Mouse (Mus musculus) myocyte (in vitro differentiated cells): ENCODE data around the gene Mios. TPM values are rescaled to one million over a fixed set of nuclear protein-coding genes. Genes with fewer than 3 reads are reported as not detected.

Source experiments
- H3K27me3 ChIP-seq: one replicate; pipeline ENCODE4 v1.6.1; 2011; ENCODE audit not compliant: control insufficient read depth, insufficient read depth, insufficient read length
- H3K36me3 ChIP-seq: one replicate; pipeline ENCODE4 v1.6.1; 2011; ENCODE audit not compliant: control insufficient read depth, insufficient read depth
- H3K4me2 ChIP-seq: one replicate; pipeline ENCODE4 v1.6.1; 2011; ENCODE audit warnings: low read depth, control low read depth
- H3K4me3 ChIP-seq: one replicate; pipeline ENCODE4 v1.5.1; 2011; ENCODE audit warnings: mild to moderate bottlenecking, control low read depth, moderate library complexity
- H3K79me2 ChIP-seq: one replicate; pipeline ENCODE4 v1.6.1; 2011; ENCODE audit not compliant: control insufficient read depth, insufficient read depth
- H3ac ChIP-seq: one replicate; pipeline ENCODE4 v1.6.1; 2011; ENCODE audit not compliant: control insufficient read depth, insufficient read length
- CEBPB ChIP-seq: IDR thresholded peaks from 2 replicates; pipeline ENCODE4 v1.6.1; 2011; ENCODE audit warnings: mild to moderate bottlenecking, moderate library complexity; ENCODE audit not compliant: poor library complexity, insufficient read depth, severe bottlenecking
- E2F4 ChIP-seq: IDR thresholded peaks from one replicate; pipeline ENCODE4 v1.6.1; 2011; ENCODE audit warnings: mild to moderate bottlenecking, control low read depth, moderate library complexity; ENCODE audit not compliant: insufficient read depth
- MAX ChIP-seq: IDR thresholded peaks from one replicate; pipeline ENCODE4 v1.6.1; 2011; ENCODE audit warnings: low read depth, mild to moderate bottlenecking, control low read depth
- MYOD1 ChIP-seq, 3 experiments: IDR thresholded peaks; one replicate each; pipeline ENCODE4 v1.6.1; 2011; ENCODE audit warnings: control low read depth in 2 of 3, low read depth in 2 of 3, mild to moderate bottlenecking in 2 of 3, moderate library complexity in 1 of 3; ENCODE audit not compliant: insufficient read length in 2 of 3, control insufficient read depth in 1 of 3
- MYOG ChIP-seq, 3 experiments: IDR thresholded peaks; one replicate each; pipeline ENCODE4 v1.6.1; 2011; ENCODE audit warnings: control low read depth in 2 of 3, low read depth in 2 of 3, mild to moderate bottlenecking in 2 of 3; ENCODE audit not compliant: insufficient read length in 2 of 3, control insufficient read depth in 1 of 3, insufficient read depth in 1 of 3
- POLR2A ChIP-seq: IDR thresholded peaks from one replicate; pipeline ENCODE4 v1.6.1; 2011; ENCODE audit warnings: low read depth, mild to moderate bottlenecking, control low read depth, moderate library complexity; ENCODE audit not compliant: insufficient read length
- POLR2AphosphoS2 ChIP-seq: IDR thresholded peaks from one replicate; pipeline ENCODE4 v1.6.1; 2011; ENCODE audit warnings: low read depth, control low read depth; ENCODE audit not compliant: insufficient read length
- REST ChIP-seq: IDR thresholded peaks from one replicate; pipeline ENCODE4 v1.6.1; 2011; ENCODE audit warnings: mild to moderate bottlenecking, control low read depth, moderate library complexity; ENCODE audit not compliant: insufficient read depth, insufficient read length
- SRF ChIP-seq: IDR thresholded peaks from one replicate; pipeline ENCODE4 v1.6.1; 2011; ENCODE audit warnings: low read depth; ENCODE audit not compliant: control insufficient read depth, insufficient read length
- TCF12 ChIP-seq: IDR thresholded peaks from one replicate; pipeline ENCODE4 v1.6.1; 2011; ENCODE audit warnings: mild to moderate bottlenecking, control low read depth; ENCODE audit not compliant: poor library complexity, insufficient read depth, severe bottlenecking
- TCF3 ChIP-seq: IDR thresholded peaks from one replicate; pipeline ENCODE4 v1.6.1; 2011; ENCODE audit warnings: low read depth, control low read depth; ENCODE audit not compliant: insufficient read length
- USF1 ChIP-seq: IDR thresholded peaks from one replicate; pipeline ENCODE4 v1.6.1; 2011; ENCODE audit warnings: low read depth, mild to moderate bottlenecking, control low read depth, moderate library complexity
- polyA plus RNA-seq: library from polyadenylated mRNA; unstranded; fragments of >200 nt; fragmentation: generic; extraction: Trizol; gene quantifications from one replicate; pipeline ENCODE4 v1.2.1, GENCODE M21; 2012; ENCODE audit warnings: missing spikeins

The Mios gene
- polyA plus RNA-seq, 1 experiment: 5.0 TPM

DNA sequence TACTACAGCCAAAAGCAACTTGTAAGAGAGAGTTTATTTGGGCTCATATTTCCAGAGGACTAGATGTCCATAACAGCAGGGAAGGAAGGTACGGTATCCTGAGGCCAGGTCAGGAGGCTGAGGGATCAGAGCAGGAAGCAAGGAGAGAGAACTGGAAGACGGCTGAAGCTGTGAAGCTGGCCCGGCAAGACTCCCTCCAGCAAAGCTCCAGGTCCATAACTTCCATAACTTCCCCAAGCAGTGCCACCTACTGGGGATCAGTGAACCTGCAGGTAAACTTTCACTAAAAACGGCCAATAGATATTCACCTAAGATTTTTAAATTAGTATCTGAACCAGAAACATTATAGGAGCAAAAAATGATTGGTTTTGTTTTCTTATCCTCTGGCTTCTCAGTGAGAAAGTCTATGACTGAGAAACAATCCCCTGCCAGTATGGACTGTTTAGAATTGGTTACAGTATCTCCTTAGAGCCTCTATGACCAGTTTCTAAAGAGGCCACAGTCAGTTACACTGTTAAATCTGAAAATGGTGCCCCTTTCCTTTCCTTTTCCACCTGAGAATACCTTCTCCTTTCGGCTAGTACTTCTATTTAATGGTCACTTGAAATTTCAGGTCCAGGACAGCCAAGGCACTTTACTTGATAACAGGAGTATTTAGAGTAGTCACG, 65.5 kb downstream of the Mios start:
- Histone ChIP-seq H3K4me2 (no peak overlapping the region), H3K36me3 (no peaks in the 10 kb centered on the region), H3ac (no peak overlapping the region), H3K4me3 (no peak overlapping the region), H3K27me3 (no peaks in the 10 kb centered on the region), H3K79me2 (no peaks in the 10 kb centered on the region)
- TF ChIP-seq TCF3 (no peak), REST (no peak), E2F4 (no peak), TCF12 (no peak), MAX (no peak), SRF (no peak), MYOG (IDR thresholded peaks at IDR 0.05; ENCODE audit: control insufficient read depth in 1 of 3, insufficient read depth in 1 of 3, insufficient read length in 2 of 3, low read depth in 2 of 3) (no peak), CEBPB (no peak), POLR2A (no peak), POLR2AphosphoS2 (no peak), USF1 (no peak), MYOD1 (IDR thresholded peaks at IDR 0.05; ENCODE audit: control insufficient read depth in 1 of 3, insufficient read length in 2 of 3, low read depth in 2 of 3) (no peak)

DNA sequence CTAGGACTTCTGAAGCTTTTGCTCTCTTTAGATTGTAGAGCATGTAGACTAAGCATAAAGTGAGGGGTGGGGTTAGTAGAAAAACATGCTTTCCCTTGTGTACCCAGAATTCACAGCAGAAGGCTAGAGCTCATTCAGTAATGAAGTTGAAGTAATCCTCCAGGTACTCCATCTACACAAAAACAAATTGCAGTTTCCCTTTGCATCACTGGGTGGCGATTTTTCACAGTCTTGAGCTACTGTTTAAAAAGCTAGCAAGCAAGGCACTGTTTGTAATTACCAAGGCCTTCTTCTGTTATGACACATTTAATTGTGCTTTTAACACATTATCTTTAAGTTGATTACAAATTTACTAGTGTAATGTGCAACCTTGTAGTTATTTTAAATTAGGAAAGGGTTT, 66.1 kb downstream of the Mios start:
- Histone ChIP-seq H3K27me3 (no peaks in the 10 kb centered on the region), H3K4me3 (no peak overlapping the region), H3K79me2 (no peaks in the 10 kb centered on the region), H3K4me2 (no peak overlapping the region), H3ac (no peak overlapping the region), H3K36me3 (no peaks in the 10 kb centered on the region)
- no peak for TF ChIP-seq MYOG (IDR thresholded peaks at IDR 0.05; ENCODE audit: control insufficient read depth in 1 of 3, insufficient read depth in 1 of 3, insufficient read length in 2 of 3, low read depth in 2 of 3)
- TF ChIP-seq CEBPB: no peak
- TF ChIP-seq MYOD1 (IDR thresholded peaks at IDR 0.05; ENCODE audit: control insufficient read depth in 1 of 3, insufficient read length in 2 of 3, low read depth in 2 of 3): no peak
- TF ChIP-seq POLR2AphosphoS2: no peak
- no peak for TF ChIP-seq USF1
- no peak for TF ChIP-seq E2F4
- no peak for TF ChIP-seq REST
- no peak for TF ChIP-seq MAX
- TF ChIP-seq TCF3: no peak
- TF ChIP-seq POLR2A: no peak
- TF ChIP-seq TCF12: no peak
- TF ChIP-seq SRF: no peak

- H3K36me3 ChIP-seq: no peaks in the 10 kb centered on the region
- no peak for TF ChIP-seq E2F4
- TF ChIP-seq MYOG (IDR thresholded peaks at IDR 0.05; ENCODE audit: control insufficient read depth in 1 of 3, insufficient read depth in 1 of 3, insufficient read length in 2 of 3, low read depth in 2 of 3): no peak
- TF ChIP-seq TCF12: no peak
- no peak for TF ChIP-seq REST
- TF ChIP-seq USF1: no peak
- no peak for TF ChIP-seq CEBPB
- TF ChIP-seq TCF3: no peak
- no peak for TF ChIP-seq MAX
- no peak for TF ChIP-seq POLR2AphosphoS2
- TF ChIP-seq MYOD1 (IDR thresholded peaks at IDR 0.05; ENCODE audit: control insufficient read depth in 1 of 3, insufficient read length in 2 of 3, low read depth in 2 of 3): no peak
- no peak for TF ChIP-seq SRF
- TF ChIP-seq POLR2A: no peak
- H3ac ChIP-seq: no peak overlapping the region
- H3K79me2 ChIP-seq: no peaks in the 10 kb centered on the region
- no peak overlapping the region for H3K4me3 ChIP-seq
- no peaks in the 10 kb centered on the region for H3K27me3 ChIP-seq
- no peak overlapping the region for H3K4me2 ChIP-seq
Measured at GRCm38 (mm10) chr6:8276431-8276830, 67.4 kb downstream of the Mios start.

- Histone ChIP-seq H3K79me2 (no peaks in the 10 kb centered on the region), H3ac (no peak overlapping the region), H3K4me3 (no peak overlapping the region)
Measured at GRCm38 (mm10) chr6:8278426-8279002, 69.5 kb downstream of the Mios start.

More at GRCm38 (mm10) chr6:8278426-8279002, 69.5 kb downstream of the Mios start:
- H3K36me3 ChIP-seq: no peaks in the 10 kb centered on the region
- no peaks in the 10 kb centered on the region for H3K27me3 ChIP-seq
- TF ChIP-seq SRF: no peak
- TF ChIP-seq CEBPB: no peak
- TF ChIP-seq USF1: no peak
- no peak for TF ChIP-seq MYOD1 (IDR thresholded peaks at IDR 0.05; ENCODE audit: control insufficient read depth in 1 of 3, insufficient read length in 2 of 3, low read depth in 2 of 3)
- no peak for TF ChIP-seq TCF3
- TF ChIP-seq POLR2A: no peak
- no peak for TF ChIP-seq MAX
- TF ChIP-seq TCF12: no peak
- TF ChIP-seq REST: no peak
- TF ChIP-seq MYOG (IDR thresholded peaks at IDR 0.05; ENCODE audit: control insufficient read depth in 1 of 3, insufficient read depth in 1 of 3, insufficient read length in 2 of 3, low read depth in 2 of 3): no peak
- no peak for TF ChIP-seq E2F4
- no peak for TF ChIP-seq POLR2AphosphoS2
- H3K4me2 ChIP-seq: no peak overlapping the region
